Mouse (Mus musculus) bone marrow, adult 2 months (tissue): ENCODE data around the gene Oxsr1.

Source experiments
- CTCF ChIP-seq: fragments of 200-500 bp; IDR thresholded peaks from 2 replicates; pipeline ENCODE4 v1.5.1; 2011; ENCODE audit warnings: low read length, control low read depth; ENCODE audit not compliant: control insufficient read depth, insufficient read depth
- POLR2A ChIP-seq: fragments of 200-500 bp; IDR thresholded peaks from 2 replicates; pipeline ENCODE4 v1.6.1; 2011; ENCODE audit warnings: low read depth, mild to moderate bottlenecking, control low read depth, low read length, borderline replicate concordance; ENCODE audit not compliant: control insufficient read depth

DNA sequence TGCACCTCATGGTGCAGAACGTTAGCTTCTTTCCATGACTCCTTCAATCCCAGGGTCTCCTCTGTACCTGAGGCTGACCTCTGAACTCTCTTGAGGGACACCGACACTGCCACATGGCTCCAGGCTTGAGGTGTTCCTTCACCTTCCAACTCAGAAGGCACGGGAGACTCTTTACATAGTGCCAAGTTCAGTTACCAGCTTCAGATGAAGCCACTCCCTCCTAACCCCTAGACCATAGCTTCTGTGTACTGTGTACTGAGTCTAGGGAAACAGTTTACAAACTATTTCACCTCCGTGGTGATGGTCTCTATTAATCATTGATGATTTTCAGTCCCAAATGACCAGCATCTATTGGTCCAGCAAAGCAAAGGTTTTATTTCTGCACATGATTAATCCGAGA, 120.6 kb downstream of the Oxsr1 start:
- TF ChIP-seq CTCF (no peak), POLR2A (no peak)
